13 mouse cellular contexts compared by ENCODE assay signal in the genomic region with DNA sequence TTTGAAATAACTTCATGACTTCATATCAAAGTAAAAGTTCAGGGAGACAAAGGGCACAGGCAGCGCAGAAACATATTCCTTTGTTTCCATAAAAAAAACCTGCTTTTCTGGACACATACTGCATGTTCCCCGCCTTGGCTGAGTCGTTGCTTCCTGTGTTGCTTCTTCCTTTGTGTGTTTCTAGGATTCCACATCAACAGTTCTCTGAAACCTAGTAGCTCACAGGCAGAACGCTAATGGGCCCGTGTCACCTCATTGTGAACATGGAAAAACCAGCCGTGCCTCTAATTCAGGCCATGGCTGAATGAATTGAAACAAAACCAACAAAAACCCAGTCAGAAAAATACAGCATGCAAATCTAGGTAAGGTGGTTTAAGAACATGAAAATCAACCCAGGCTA.
DNase-seq lines count a peak whose midpoint lies in the region; ATAC-seq and TF ChIP-seq lines count a peak whose summit lies in the region.
"Had no signal": no experiment of that assay in that cellular context is flagged by ENCODE, and none has a peak within 500 bp of the region (broad histone marks: within the 10 kb centered on the region; RNA-seq: fewer than 3 reads in every experiment).

No protein-coding gene starts in this region.

- no peak overlapping the region for H3K4me2 ChIP-seq in midbrain, embryonic 12.5 days (replicated peaks)
- H3K4me2 ChIP-seq in midbrain, embryonic 11.5 days = no peak overlapping the region
- H3K4me2 ChIP-seq in forebrain, embryonic 14.5 days (ENCODE audit: low read length) = no peak overlapping the region
- no peak overlapping the region for H3K4me2 ChIP-seq in hindbrain, postnatal 0 days (ENCODE audit: low read depth, low read length)
- H3K4me2 ChIP-seq: intestine, embryonic 15.5 days; kidney, embryonic 15.5 days; limb, embryonic 13.5 days; liver, embryonic 15.5 days had no signal

- 59% methylated on average over 6 of the region's 6 CpGs for WGBS in midbrain, embryonic 12.5 days
- 57% methylated on average over 6 of the region's 6 CpGs for WGBS in midbrain, embryonic 11.5 days
- 16% methylated on average over 6 of the region's 6 CpGs for WGBS in forebrain, embryonic 14.5 days
- WGBS in hindbrain, postnatal 0 days = 20% methylated on average over 6 of the region's 6 CpGs

- 0 out of 2 replicates have a peak, but pooled peaks have one; percentile 50 for ATAC-seq in midbrain, embryonic 12.5 days (ENCODE audit: low FRiP score, low read depth)
- no peak for ATAC-seq in midbrain, embryonic 11.5 days (ENCODE audit: low FRiP score)
- ATAC-seq in forebrain, embryonic 14.5 days = peak; percentile 71
- peak; percentile 56; the same call in 1 of the 2 replicates for ATAC-seq in hindbrain, postnatal 0 days

- H3K4me3 ChIP-seq in midbrain, embryonic 12.5 days = no peak overlapping the region
- no peak overlapping the region for H3K4me3 ChIP-seq in midbrain, embryonic 11.5 days (ENCODE audit: low read depth, low read length)
- no peak overlapping the region for H3K4me3 ChIP-seq in forebrain, embryonic 14.5 days (ENCODE audit: low read depth, low read length)
- H3K4me3 ChIP-seq in hindbrain, postnatal 0 days (ENCODE audit: low read length) = no peak overlapping the region
- H3K4me3 ChIP-seq: heart, adult 2 months; intestine, embryonic 15.5 days; kidney, embryonic 15.5 days; limb, embryonic 13.5 days; liver, embryonic 15.5 days had no signal

- no peak for DNase-seq in midbrain, embryonic 11.5 days (ENCODE audit: low spot score, missing footprints)
- DNase-seq in forebrain, embryonic 14.5 days (ENCODE audit: low spot score) = peak; percentile 61
- DNase-seq in hindbrain, postnatal 0 days (ENCODE audit: low spot score) = peak; percentile 49
- peak; percentile 62 for DNase-seq in retina, postnatal 1 day
- no peak for DNase-seq in heart, postnatal 4 days
- DNase-seq in adrenal gland, adult (ENCODE audit: inconsistent age in 2 of 2, low spot score in 1 of 2) = no peak
- DNase-seq: heart, adult 2 months; heart, postnatal 10 days had no signal

- TF ChIP-seq CTCF in hindbrain, postnatal 0 days (IDR thresholded peaks at IDR 0.05; ENCODE audit: low read depth) = no peak

- H3K27me3 ChIP-seq in midbrain, embryonic 12.5 days = no peaks in the 10 kb centered on the region
- H3K27me3 ChIP-seq in midbrain, embryonic 11.5 days (ENCODE audit: control insufficient read depth, insufficient read depth, low read length) = no peaks in the 10 kb centered on the region
- H3K27me3 ChIP-seq in forebrain, embryonic 14.5 days (replicated peaks; ENCODE audit: control insufficient read depth, insufficient read depth, low read length) = no peaks in the 10 kb centered on the region
- no peaks in the 10 kb centered on the region for H3K27me3 ChIP-seq in hindbrain, postnatal 0 days (ENCODE audit: insufficient read depth, low read length)
- H3K27me3 ChIP-seq: intestine, embryonic 15.5 days; kidney, embryonic 15.5 days; limb, embryonic 13.5 days; liver, embryonic 15.5 days had no signal

- H3K27ac ChIP-seq in midbrain, embryonic 12.5 days (replicated peaks) = no peak overlapping the region; the same call in 1 of the 2 replicates
- H3K27ac ChIP-seq in midbrain, embryonic 11.5 days (ENCODE audit: low read depth, low read length) = no peak overlapping the region
- H3K27ac ChIP-seq in forebrain, embryonic 14.5 days (ENCODE audit: low read depth, low read length) = peak overlapping the region; percentile 27; the same call in 1 of the 2 replicates
- H3K27ac ChIP-seq in hindbrain, postnatal 0 days = no peak overlapping the region
- H3K27ac ChIP-seq: heart, adult 2 months; intestine, embryonic 15.5 days; kidney, embryonic 15.5 days; limb, embryonic 13.5 days; liver, embryonic 15.5 days had no signal

- H3K9ac ChIP-seq in midbrain, embryonic 12.5 days (replicated peaks) = no peak overlapping the region
- H3K9ac ChIP-seq in midbrain, embryonic 11.5 days (ENCODE audit: low read length) = no peak overlapping the region
- H3K9ac ChIP-seq in forebrain, embryonic 14.5 days (ENCODE audit: low read length) = no peak overlapping the region
- H3K9ac ChIP-seq in hindbrain, postnatal 0 days (replicated peaks; ENCODE audit: low read length) = no peak overlapping the region
- H3K9ac ChIP-seq: intestine, embryonic 15.5 days; kidney, embryonic 15.5 days; limb, embryonic 13.5 days; liver, embryonic 15.5 days had no signal

- 0 out of 2 replicates have a peak, but pooled peaks cover 7% of the 10 kb centered on the region for H3K4me1 ChIP-seq in midbrain, embryonic 12.5 days
- no peaks in the 10 kb centered on the region for H3K4me1 ChIP-seq in midbrain, embryonic 11.5 days (ENCODE audit: control insufficient read depth, insufficient read depth, low read length)
- peaks cover 10% of the 10 kb centered on the region for H3K4me1 ChIP-seq in forebrain, embryonic 14.5 days (ENCODE audit: control insufficient read depth, insufficient read depth, low read length)
- peaks cover 3% of the 10 kb centered on the region; the same call in 1 of the 2 replicates for H3K4me1 ChIP-seq in hindbrain, postnatal 0 days (ENCODE audit: insufficient read depth, low read length)
- H3K4me1 ChIP-seq: intestine, embryonic 15.5 days; kidney, embryonic 15.5 days; liver, embryonic 15.5 days had no signal

- no peaks in the 10 kb centered on the region for H3K36me3 ChIP-seq in midbrain, embryonic 12.5 days
- H3K36me3 ChIP-seq in midbrain, embryonic 11.5 days (ENCODE audit: control insufficient read depth, insufficient read depth, low read length) = no peaks in the 10 kb centered on the region
- no peaks in the 10 kb centered on the region for H3K36me3 ChIP-seq in forebrain, embryonic 14.5 days (ENCODE audit: control insufficient read depth, insufficient read depth, low read length)
- no peaks in the 10 kb centered on the region for H3K36me3 ChIP-seq in hindbrain, postnatal 0 days (ENCODE audit: insufficient read depth, low read length)
- H3K36me3 ChIP-seq: intestine, embryonic 15.5 days; kidney, embryonic 15.5 days; limb, embryonic 13.5 days; liver, embryonic 15.5 days had no signal

- H3K9me3 ChIP-seq in midbrain, embryonic 12.5 days = no peaks in the 10 kb centered on the region
- no peaks in the 10 kb centered on the region for H3K9me3 ChIP-seq in midbrain, embryonic 11.5 days (ENCODE audit: control insufficient read depth, low read length)
- no peaks in the 10 kb centered on the region for H3K9me3 ChIP-seq in forebrain, embryonic 14.5 days (replicated peaks; ENCODE audit: control insufficient read depth, low read length)
- H3K9me3 ChIP-seq in hindbrain, postnatal 0 days (ENCODE audit: low read length) = no peaks in the 10 kb centered on the region
- H3K9me3 ChIP-seq: intestine, embryonic 15.5 days; kidney, embryonic 15.5 days; limb, embryonic 13.5 days; liver, embryonic 15.5 days had no signal

Comparison
In these comparisons a context has a peak if more than half of its experiments do, and no peak if none do; other contexts are left out.
1. DNase-seq: peak in forebrain, embryonic 14.5 days (single experiment), hindbrain, postnatal 0 days (single experiment) and retina, postnatal 1 day (single experiment); none in midbrain, embryonic 11.5 days (single experiment), heart, postnatal 4 days (single experiment) and adrenal gland, adult (0 of 2).